Mouse (Mus musculus): ENCODE measurements at regions not wholly inside any gene's neighbourhood (a gene's known extent, or its start where the extent isn't known, plus 50 kb on each side); places are given as distances from the start of the nearest gene placed in this dataset.
"Not testable (repeated sequence)": the region's sequence is repeated elsewhere in the genome, so short reads cannot be mapped to it uniquely, and the experiment has no call there.

- Histone ChIP-seq H3K9me3 (no peaks in the 10 kb centered on the region), H3K27me3 (no peaks in the 10 kb centered on the region), H3K27ac (no peak overlapping the region), H3K4me2 (no peak overlapping the region), H3K4me3 (no peak overlapping the region), H3K36me3 (no peaks in the 10 kb centered on the region), H3K4me1 (replicated peaks) (no peaks in the 10 kb centered on the region), H3K9ac (no peak overlapping the region)
- no peak for ATAC-seq (ENCODE audit: low FRiP score)
- WGBS: 57% methylated on average over 14 of the region's 14 CpGs
Measured at GRCm38 (mm10) chr5:4312675-4313074, 120.5 kb downstream of the Mterf1b start.

GRCm38 (mm10) chr5:4322634-4323386, 130.6 kb downstream of the Mterf1b start:
- H3K9ac ChIP-seq: no peak overlapping the region
- H3K27me3 ChIP-seq: no peaks in the 10 kb centered on the region
- WGBS: 87% methylated on average over 8 of the region's 8 CpGs
- no peak for ATAC-seq (ENCODE audit: low FRiP score)
- H3K4me3 ChIP-seq: no peak overlapping the region
- H3K4me2 ChIP-seq: no peak overlapping the region
- no peak overlapping the region for H3K27ac ChIP-seq
- no peaks in the 10 kb centered on the region for H3K9me3 ChIP-seq
- no peaks in the 10 kb centered on the region for H3K4me1 ChIP-seq (replicated peaks)
- H3K36me3 ChIP-seq: no peaks in the 10 kb centered on the region

- Histone ChIP-seq H3K9ac (no peak overlapping the region), H3K36me3 (no peaks in the 10 kb centered on the region), H3K27me3 (no peaks in the 10 kb centered on the region), H3K4me2 (no peak overlapping the region), H3K9me3 (no peaks in the 10 kb centered on the region), H3K4me1 (replicated peaks) (no peaks in the 10 kb centered on the region), H3K4me3 (no peak overlapping the region), H3K27ac (no peak overlapping the region)
- ATAC-seq (ENCODE audit: low FRiP score): no peak
- WGBS: 96% methylated on average over 2 of the region's 2 CpGs
Measured at GRCm38 (mm10) chr5:4323387-4323704, 131.2 kb downstream of the Mterf1b start.

- Histone ChIP-seq H3K36me3 (no peaks in the 10 kb centered on the region), H3K4me3 (no peak overlapping the region), H3K4me1 (replicated peaks) (no peaks in the 10 kb centered on the region), H3K9me3 (no peaks in the 10 kb centered on the region), H3K27ac (no peak overlapping the region), H3K27me3 (no peaks in the 10 kb centered on the region), H3K9ac (no peak overlapping the region), H3K4me2 (no peak overlapping the region)
- ATAC-seq (ENCODE audit: low FRiP score): no peak
- WGBS: 46% methylated on average over 3 of the region's 3 CpGs
Measured at GRCm38 (mm10) chr5:4325813-4326212, 133.6 kb downstream of the Mterf1b start.

GRCm38 (mm10) chr5:4326309-4327014, 134.3 kb downstream of the Mterf1b start:
- H3K36me3 ChIP-seq: no peaks in the 10 kb centered on the region
- 0 out of 2 replicates have a peak, but pooled peaks cover 2% of the 10 kb centered on the region for H3K9me3 ChIP-seq
- H3K27ac ChIP-seq: no peak overlapping the region
- no peaks in the 10 kb centered on the region for H3K4me1 ChIP-seq (replicated peaks)
- H3K27me3 ChIP-seq: no peaks in the 10 kb centered on the region
- 64% methylated on average over 8 of the region's 8 CpGs for WGBS
- no peak overlapping the region for H3K4me3 ChIP-seq
- H3K4me2 ChIP-seq: no peak overlapping the region
- ATAC-seq (ENCODE audit: low FRiP score): no peak
- H3K9ac ChIP-seq: no peak overlapping the region

GRCm38 (mm10) chr5:4335683-4336082, 143.5 kb downstream of the Mterf1b start:
- Histone ChIP-seq H3K4me3 (no peak overlapping the region), H3K4me2 (no peak overlapping the region), H3K36me3 (no peaks in the 10 kb centered on the region), H3K27me3 (no peaks in the 10 kb centered on the region), H3K4me1 (replicated peaks) (no peaks in the 10 kb centered on the region), H3K9ac (no peak overlapping the region), H3K9me3 (0 out of 2 replicates have a peak, but pooled peaks cover 4% of the 10 kb centered on the region), H3K27ac (no peak overlapping the region)
- ATAC-seq (ENCODE audit: low FRiP score): no peak
- WGBS: 75% methylated on average over 5 of the region's 5 CpGs

- no peak for ATAC-seq (ENCODE audit: low FRiP score)
- Histone ChIP-seq H3K9me3 (no peaks in the 10 kb centered on the region), H3K27me3 (no peaks in the 10 kb centered on the region), H3K4me1 (replicated peaks) (peaks cover 8% of the 10 kb centered on the region), H3K4me3 (no peak overlapping the region), H3K36me3 (no peaks in the 10 kb centered on the region), H3K9ac (no peak overlapping the region), H3K4me2 (no peak overlapping the region), H3K27ac (no peak overlapping the region)
- 31% methylated on average over 6 of the region's 6 CpGs for WGBS
Measured at GRCm38 (mm10) chr5:4341956-4342355, 149.8 kb downstream of the Mterf1b start.

GRCm38 (mm10) chr5:4344458-4344857, 152.3 kb downstream of the Mterf1b start:
- H3K9me3 ChIP-seq: no peaks in the 10 kb centered on the region
- H3K4me1 ChIP-seq (replicated peaks): peaks cover 8% of the 10 kb centered on the region
- H3K27me3 ChIP-seq: no peaks in the 10 kb centered on the region
- H3K36me3 ChIP-seq: no peaks in the 10 kb centered on the region
- 91% methylated on average over 2 of the region's 2 CpGs for WGBS
- no peak overlapping the region for H3K4me3 ChIP-seq
- H3K27ac ChIP-seq: no peak overlapping the region
- no peak for ATAC-seq (ENCODE audit: low FRiP score)
- H3K9ac ChIP-seq: no peak overlapping the region
- no peak overlapping the region for H3K4me2 ChIP-seq

GRCm38 (mm10) chr5:4348334-4348733, 156.2 kb downstream of the Mterf1b start:
- no peak overlapping the region for H3K9ac ChIP-seq
- H3K36me3 ChIP-seq: no peaks in the 10 kb centered on the region

GRCm38 (mm10) chr5:4349943-4350342, 157.8 kb downstream of the Mterf1b start:
- Histone ChIP-seq H3K9ac (no peak overlapping the region), H3K27ac (no peak overlapping the region), H3K4me1 (replicated peaks) (no peaks in the 10 kb centered on the region), H3K4me3 (no peak overlapping the region), H3K9me3 (no peaks in the 10 kb centered on the region), H3K36me3 (no peaks in the 10 kb centered on the region), H3K4me2 (no peak overlapping the region), H3K27me3 (no peaks in the 10 kb centered on the region)
- no peak for ATAC-seq (ENCODE audit: low FRiP score)
- WGBS: 83% methylated on average over 2 of the region's 2 CpGs

More at GRCm38 (mm10) chr5:4348334-4348733, 156.2 kb downstream of the Mterf1b start:
- 89% methylated on average over 4 of the region's 4 CpGs for WGBS
- ATAC-seq (ENCODE audit: low FRiP score): no peak
- H3K27ac ChIP-seq: no peak overlapping the region
- no peaks in the 10 kb centered on the region for H3K27me3 ChIP-seq
- no peaks in the 10 kb centered on the region for H3K4me1 ChIP-seq (replicated peaks)
- no peaks in the 10 kb centered on the region for H3K9me3 ChIP-seq
- no peak overlapping the region for H3K4me2 ChIP-seq
- H3K4me3 ChIP-seq: no peak overlapping the region

GRCm38 (mm10) chr5:4355609-4356224, 163.6 kb downstream of the Mterf1b start:
- Histone ChIP-seq H3K4me3 (no peak overlapping the region), H3K4me1 (replicated peaks) (no peaks in the 10 kb centered on the region), H3K36me3 (no peaks in the 10 kb centered on the region), H3K9ac (no peak overlapping the region), H3K27ac (no peak overlapping the region), H3K27me3 (no peaks in the 10 kb centered on the region), H3K9me3 (no peaks in the 10 kb centered on the region), H3K4me2 (no peak overlapping the region)
- ATAC-seq (ENCODE audit: low FRiP score): 0 out of 2 replicates have a peak, but pooled peaks have one; percentile 57
- WGBS: 61% methylated on average over 7 of the region's 7 CpGs

- H3K36me3 ChIP-seq; H3K4me2 ChIP-seq; H3K27me3 ChIP-seq; H3K4me3 ChIP-seq; H3K9ac ChIP-seq; H3K4me1 ChIP-seq (replicated peaks); H3K9me3 ChIP-seq; ATAC-seq (ENCODE audit: low FRiP score); H3K27ac ChIP-seq: not testable (repeated sequence)
Measured at GRCm38 (mm10) chr5:4356555-4357273, 164.5 kb downstream of the Mterf1b start.
